Mouse (Mus musculus) urinary bladder, adult 18-20 months (tissue): Measurements from ENCODE around the gene Arhgef3.

ENCODE experiments used
- DNase-seq, 2 experiments: peaks; one replicate each; pipeline ENCODE4 v3.0.0; 2022; ENCODE audit warnings: low spot score in 2 of 2, mixed read lengths in 2 of 2

The Arhgef3 gene

GRCm38 (mm10) chr14:27310559-27311242, 196.0 kb downstream of the Arhgef3 start:
- no peak for DNase-seq

- no peak for DNase-seq
Observed at GRCm38 (mm10) chr14:27312380-27312779, 197.7 kb downstream of the Arhgef3 start.

DNA sequence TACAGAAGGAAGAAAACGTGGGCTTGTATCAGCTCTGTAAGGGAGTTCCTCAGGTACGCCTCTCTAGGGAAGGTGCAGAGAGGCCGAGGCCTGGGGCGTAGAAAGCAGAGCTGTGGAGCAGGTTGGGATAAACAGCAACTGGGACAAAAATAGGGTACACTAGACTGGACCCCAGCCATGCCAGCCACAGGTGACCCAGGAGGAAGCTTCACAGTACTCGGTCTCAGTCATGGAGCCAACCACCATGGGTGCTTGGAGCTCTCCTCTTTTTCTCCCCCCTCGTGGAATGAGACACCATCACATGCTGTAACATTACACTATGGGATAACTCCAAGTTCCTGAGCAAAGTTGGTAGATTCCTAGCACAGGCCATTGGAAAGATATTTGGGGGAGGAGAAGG, 201.0 kb downstream of the Arhgef3 start:
- no peak for DNase-seq

DNA sequence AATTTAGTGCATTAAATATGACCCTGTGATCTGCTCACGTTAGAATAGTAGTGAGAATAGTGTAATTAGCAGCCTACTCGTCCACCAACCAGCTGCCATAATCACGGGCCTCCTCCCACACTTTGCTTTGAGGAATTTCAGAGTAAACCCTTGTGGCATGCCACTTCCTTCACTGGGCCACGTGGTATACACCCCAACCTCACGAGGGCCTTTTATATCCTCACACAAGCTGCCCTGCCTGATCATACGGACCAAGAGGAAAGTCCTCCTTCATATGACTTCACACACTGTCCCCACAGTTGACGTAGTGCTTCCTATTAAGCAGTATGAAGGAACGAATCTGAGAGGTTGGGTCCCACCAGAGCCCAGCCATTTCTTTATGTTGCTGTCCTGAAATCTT, 202.4 kb downstream of the Arhgef3 start:
- no peak for DNase-seq

GRCm38 (mm10) chr14:27319386-27319785, 204.7 kb downstream of the Arhgef3 start:
- no peak for DNase-seq

GRCm38 (mm10) chr14:27322041-27322440, 207.3 kb downstream of the Arhgef3 start:
- no peak for DNase-seq

DNA sequence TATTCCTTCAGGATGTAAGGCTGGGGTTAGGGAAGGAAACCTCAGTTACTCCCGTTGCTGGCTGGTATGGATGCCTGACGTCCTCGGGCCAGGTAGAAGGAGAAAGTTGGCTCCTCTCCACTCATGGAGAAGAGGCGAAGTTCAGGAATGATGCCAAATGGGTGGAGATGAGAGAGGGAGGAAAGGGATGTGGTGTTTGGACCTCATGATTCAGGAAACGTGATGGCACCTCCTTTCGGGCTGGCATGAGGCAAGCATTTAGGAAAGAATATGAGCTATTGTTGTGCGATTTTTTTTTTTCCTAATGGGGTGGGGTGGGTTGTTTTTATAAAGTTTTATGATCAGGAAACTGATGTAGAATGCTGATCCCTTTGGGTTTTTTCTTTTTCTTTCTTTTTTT, 210.0 kb downstream of the Arhgef3 start:
- DNase-seq, result no peak

GRCm38 (mm10) chr14:27325537-27325936, 210.8 kb downstream of the Arhgef3 start:
- no peak for DNase-seq

- no peak for DNase-seq
Observed at GRCm38 (mm10) chr14:27327862-27328261, 213.2 kb downstream of the Arhgef3 start.

- no peak for DNase-seq
Observed at GRCm38 (mm10) chr14:27328952-27329351, 214.3 kb downstream of the Arhgef3 start.

GRCm38 (mm10) chr14:27331490-27332035, 216.9 kb downstream of the Arhgef3 start:
- DNase-seq, result no peak

- no peak for DNase-seq
Observed at GRCm38 (mm10) chr14:27332359-27332987, 217.8 kb downstream of the Arhgef3 start.

DNA sequence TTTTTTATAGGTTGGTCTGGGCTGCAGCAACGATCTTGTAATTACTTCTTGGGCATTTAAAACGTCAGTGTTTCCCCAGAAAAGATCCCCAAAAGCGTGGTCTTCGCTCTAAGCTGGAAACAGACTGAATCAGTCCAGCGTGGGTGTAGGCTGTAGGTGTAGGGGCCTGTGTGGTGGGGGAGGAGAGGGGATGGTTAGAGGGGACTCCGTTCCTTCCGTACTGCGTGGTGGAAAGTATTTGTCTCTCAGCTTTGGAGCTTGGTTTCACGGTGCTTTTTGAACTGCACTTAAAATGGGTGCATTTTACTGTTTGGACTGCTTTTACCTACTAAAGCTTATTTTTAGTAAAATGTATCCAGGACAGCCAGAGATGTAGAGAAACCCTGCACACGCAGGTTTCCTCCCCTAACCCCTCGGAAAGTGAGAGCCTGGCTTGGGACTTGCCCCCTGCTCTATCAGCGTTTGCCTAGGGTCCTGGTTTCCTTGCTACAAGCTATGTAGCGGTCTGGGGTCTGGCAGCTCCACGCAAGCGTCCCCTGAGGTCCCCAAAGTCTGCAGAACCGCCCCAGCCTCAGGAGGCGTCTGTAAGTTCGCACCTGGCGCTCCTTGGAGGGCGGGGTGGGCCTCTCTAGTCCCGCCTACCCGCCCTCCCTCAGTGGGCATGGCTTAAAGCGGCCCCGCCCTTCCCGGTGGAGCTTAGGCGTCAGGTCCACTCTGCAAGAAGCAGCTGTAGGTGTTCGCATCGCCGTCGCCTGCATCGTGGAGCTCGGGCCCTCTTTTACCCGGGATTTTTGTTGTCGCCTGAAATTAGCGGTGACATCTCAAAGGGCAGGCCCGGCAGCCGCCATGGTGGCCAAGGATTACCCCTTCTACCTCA, 220.9 kb downstream of the Arhgef3 start:
- peak; percentile 83 to 90 for DNase-seq

DNA sequence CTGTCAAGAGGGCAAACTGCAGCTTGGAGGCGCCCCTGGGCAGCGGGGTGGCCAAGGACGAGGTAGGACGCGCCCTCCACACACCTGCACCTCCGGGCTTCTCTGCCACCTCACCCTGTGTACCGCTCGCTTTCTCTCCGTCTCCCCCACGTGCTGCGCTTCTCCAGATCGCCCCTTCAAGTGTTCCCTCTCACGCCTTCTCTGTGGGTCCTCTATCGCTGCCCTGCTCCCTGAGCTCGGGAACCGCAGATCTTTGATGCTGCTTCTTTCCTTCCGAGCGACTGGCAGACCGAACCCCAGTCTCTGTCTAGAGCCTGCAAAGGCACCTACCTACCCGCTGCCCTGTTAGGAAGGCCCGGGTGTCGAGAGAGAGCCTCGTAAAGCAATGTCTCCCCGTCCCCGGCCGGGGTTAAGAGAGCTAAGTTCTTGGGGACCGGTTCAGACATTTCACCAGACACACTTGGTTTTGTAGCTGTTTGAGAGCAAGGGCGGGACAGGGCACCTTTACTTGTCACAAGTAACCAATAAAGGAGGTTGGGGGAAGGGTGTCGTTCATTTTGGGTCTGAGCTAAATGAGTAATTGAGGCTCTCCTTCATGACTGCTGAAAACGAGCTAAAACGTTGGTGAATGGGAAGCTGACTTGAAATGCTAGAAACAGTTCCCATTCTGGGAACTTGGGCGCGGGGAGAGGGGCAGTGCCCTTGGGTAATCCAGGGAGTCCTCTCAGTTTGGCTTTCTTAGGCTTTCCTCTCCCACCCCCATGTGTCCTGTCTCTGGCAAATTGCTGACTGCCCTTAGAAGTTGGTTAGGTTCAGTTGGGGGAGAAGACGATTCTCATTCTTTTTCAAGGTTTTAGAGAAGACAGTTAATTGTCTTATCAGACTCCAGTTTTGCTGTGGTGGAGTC, 221.8 kb downstream of the Arhgef3 start:
- DNase-seq, result peak in 1 of 2 experiments; percentile 52

DNA sequence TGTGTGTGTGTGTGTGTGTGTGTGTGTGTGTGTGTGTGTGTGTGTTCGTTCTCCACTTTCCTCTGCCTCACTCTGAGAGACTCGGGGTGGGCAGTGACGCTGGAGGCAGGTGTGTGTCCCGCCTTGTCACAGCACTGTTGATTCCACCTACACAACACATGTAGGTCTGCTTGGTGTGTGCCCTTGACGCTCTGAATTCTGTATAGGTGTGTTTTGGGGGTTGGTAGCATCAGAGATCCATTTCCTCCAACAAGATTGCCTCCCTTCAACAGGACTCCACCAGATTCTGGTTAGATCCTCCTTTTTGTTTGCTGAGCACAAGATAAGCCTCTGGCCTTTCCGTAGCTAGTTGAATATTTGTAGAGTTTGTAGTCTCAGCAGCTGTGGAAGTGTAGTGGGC, 222.5 kb downstream of the Arhgef3 start:
- no peak for DNase-seq

GRCm38 (mm10) chr14:27338034-27338708, 223.5 kb downstream of the Arhgef3 start:
- no peak for DNase-seq

DNA sequence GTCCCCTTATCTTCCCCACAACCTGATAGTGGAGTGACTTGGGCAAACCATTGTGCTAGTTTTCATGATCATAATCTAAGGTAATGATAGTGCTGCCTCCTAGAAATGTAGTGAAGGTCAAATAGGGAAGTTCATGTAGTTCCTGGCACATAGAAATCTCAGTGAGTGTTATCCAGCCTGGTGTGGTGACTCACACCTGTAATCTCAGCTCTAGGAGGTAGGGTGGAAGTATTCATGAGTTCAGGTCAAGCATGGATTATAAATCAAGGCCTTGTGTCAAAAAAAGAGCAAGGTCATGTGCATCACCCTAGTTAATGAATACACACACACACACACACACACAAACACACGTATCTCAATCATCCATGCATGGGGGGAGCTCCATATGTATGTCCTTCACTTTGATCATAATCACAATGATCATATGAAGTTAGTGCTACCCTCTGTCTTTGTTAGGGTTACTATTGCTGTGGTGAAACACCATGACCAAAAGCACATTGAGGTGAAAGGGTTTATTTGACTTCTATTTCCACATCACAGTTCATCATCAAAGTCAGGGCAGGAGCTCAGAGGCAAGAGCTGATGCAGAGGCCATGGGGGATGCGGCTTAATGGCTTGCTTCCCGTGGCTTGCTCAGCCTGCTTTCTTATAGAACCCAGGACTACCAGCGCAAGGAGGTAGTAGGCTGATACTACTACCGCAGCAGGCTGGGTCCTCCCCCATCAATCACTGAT, 226.2 kb downstream of the Arhgef3 start:
- no peak for DNase-seq

DNA sequence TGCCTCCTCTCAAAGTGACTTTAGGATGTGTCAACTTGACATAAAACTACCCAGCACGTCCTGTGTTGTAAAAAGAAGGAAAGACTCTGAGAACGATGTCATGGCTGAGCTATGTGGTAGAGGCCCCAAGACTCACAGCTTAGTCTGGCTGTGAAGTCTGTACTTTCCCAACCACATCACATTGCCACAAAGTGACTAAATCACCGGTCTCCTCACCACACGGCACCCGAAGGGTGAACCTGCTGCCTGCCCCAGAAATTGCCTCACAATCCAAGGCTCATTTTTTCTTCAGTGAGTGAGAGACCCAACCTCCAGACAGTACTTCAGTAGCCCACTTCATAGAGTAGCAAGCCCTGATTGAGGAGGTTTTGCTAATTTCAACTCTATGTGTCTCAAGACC, 226.8 kb downstream of the Arhgef3 start:
- DNase-seq, result no peak

GRCm38 (mm10) chr14:27342451-27342850, 227.8 kb downstream of the Arhgef3 start:
- no peak for DNase-seq
